In genomic region chr14:52244690-52245042, GRCm38 (mm10) we compare ENCODE assay signal across 8 mouse cellular contexts. TPM values are rescaled to one million over a fixed set of nuclear protein-coding genes. Genes with fewer than 3 reads are reported as not detected.
A peak's percentile ranks its signal among the peaks of the same experiment; 100 is the strongest.
DNase-seq lines count a peak whose midpoint lies in the region; ATAC-seq and TF ChIP-seq lines count a peak whose summit lies in the region.

No protein-coding gene starts in this region.

- ATAC-seq in lung, embryonic 14.5 days (ENCODE audit: insufficient read depth) = no peak; the same call in 1 of the 2 replicates
- ATAC-seq in embryonic facial prominence, embryonic 15.5 days (ENCODE audit: insufficient number of reproducible peaks, low FRiP score, low TSS enrichment, low read depth) = peak; percentile 76
- ATAC-seq in intestine, embryonic 16.5 days = peak; percentile 84
- ATAC-seq in neural tube, embryonic 13.5 days (ENCODE audit: low read depth) = peak; percentile 82; the same call in 1 of the 2 replicates
- ATAC-seq in CD4-positive, CD25-positive, alpha-beta regulatory T cell, adult 4 months = no peak

- peak overlapping the region; percentile 79 for H3K9ac ChIP-seq in lung, embryonic 14.5 days
- H3K9ac ChIP-seq in embryonic facial prominence, embryonic 15.5 days = peak overlapping the region; percentile 64
- peak overlapping the region; percentile 86 for H3K9ac ChIP-seq in intestine, embryonic 16.5 days (ENCODE audit: low read depth, low read length)
- peak overlapping the region; percentile 89 for H3K9ac ChIP-seq in neural tube, embryonic 13.5 days

- 0 out of 2 replicates have a peak, but pooled peaks cover 3% of the 10 kb centered on the region for H3K4me1 ChIP-seq in lung, embryonic 14.5 days (ENCODE audit: insufficient read depth)
- H3K4me1 ChIP-seq in embryonic facial prominence, embryonic 15.5 days = peaks cover 16% of the 10 kb centered on the region
- H3K4me1 ChIP-seq in intestine, embryonic 16.5 days (ENCODE audit: control insufficient read depth, insufficient read depth, low read length) = peaks cover 3% of the 10 kb centered on the region
- peaks cover 24% of the 10 kb centered on the region for H3K4me1 ChIP-seq in neural tube, embryonic 13.5 days (replicated peaks)

- peak overlapping the region; percentile 88 for H3K4me3 ChIP-seq in lung, embryonic 14.5 days (ENCODE audit: low read depth, low read length)
- H3K4me3 ChIP-seq in embryonic facial prominence, embryonic 15.5 days (replicated peaks) = peak overlapping the region; percentile 79
- peak overlapping the region; percentile 84 for H3K4me3 ChIP-seq in intestine, embryonic 16.5 days (ENCODE audit: low read length)
- H3K4me3 ChIP-seq in neural tube, embryonic 13.5 days = peak overlapping the region; percentile 84

- peak overlapping the region; percentile 63; the same call in 1 of the 2 replicates for H3K27ac ChIP-seq in lung, embryonic 14.5 days (ENCODE audit: low read depth)
- peak overlapping the region; percentile 84 for H3K27ac ChIP-seq in embryonic facial prominence, embryonic 15.5 days (replicated peaks)
- H3K27ac ChIP-seq in intestine, embryonic 16.5 days (ENCODE audit: low read length) = peak overlapping the region; percentile 91
- H3K27ac ChIP-seq in neural tube, embryonic 13.5 days (replicated peaks) = peak overlapping the region; percentile 69; the same call in 1 of the 2 replicates

- WGBS in lung, embryonic 14.5 days = 11% methylated on average over 7 of the region's 7 CpGs
- 11% methylated on average over 7 of the region's 7 CpGs for WGBS in embryonic facial prominence, embryonic 15.5 days
- 8% methylated on average over 7 of the region's 7 CpGs for WGBS in intestine, embryonic 16.5 days
- WGBS in neural tube, embryonic 13.5 days = 17% methylated on average over 7 of the region's 7 CpGs

- peak overlapping the region; percentile 79 for H3K4me2 ChIP-seq in lung, embryonic 14.5 days
- peak overlapping the region; percentile 79 for H3K4me2 ChIP-seq in embryonic facial prominence, embryonic 15.5 days (replicated peaks)
- peak overlapping the region; percentile 81 for H3K4me2 ChIP-seq in intestine, embryonic 16.5 days (ENCODE audit: low read depth, low read length)
- H3K4me2 ChIP-seq in neural tube, embryonic 13.5 days = peak overlapping the region; percentile 90

- H3K9me3 ChIP-seq in lung, embryonic 14.5 days (ENCODE audit: low read depth, low read length) = no peaks in the 10 kb centered on the region
- no peaks in the 10 kb centered on the region for H3K9me3 ChIP-seq in embryonic facial prominence, embryonic 15.5 days (replicated peaks)
- no peaks in the 10 kb centered on the region for H3K9me3 ChIP-seq in intestine, embryonic 16.5 days (ENCODE audit: control insufficient read depth, low read length)
- H3K9me3 ChIP-seq in neural tube, embryonic 13.5 days = no peaks in the 10 kb centered on the region

- H3K36me3 ChIP-seq in lung, embryonic 14.5 days (ENCODE audit: insufficient read depth) = no peaks in the 10 kb centered on the region
- H3K36me3 ChIP-seq in embryonic facial prominence, embryonic 15.5 days = peaks cover 3% of the 10 kb centered on the region; the same call in 1 of the 2 replicates
- H3K36me3 ChIP-seq in intestine, embryonic 16.5 days (ENCODE audit: control insufficient read depth, insufficient read depth, low read length) = 0 out of 2 replicates have a peak, but pooled peaks cover 2% of the 10 kb centered on the region
- no peaks in the 10 kb centered on the region for H3K36me3 ChIP-seq in neural tube, embryonic 13.5 days

- H3K27me3 ChIP-seq in lung, embryonic 14.5 days (ENCODE audit: insufficient read depth, low read length) = no peaks in the 10 kb centered on the region
- H3K27me3 ChIP-seq in embryonic facial prominence, embryonic 15.5 days = no peaks in the 10 kb centered on the region
- H3K27me3 ChIP-seq in intestine, embryonic 16.5 days (replicated peaks; ENCODE audit: control insufficient read depth, insufficient read depth, low read length) = no peaks in the 10 kb centered on the region
- H3K27me3 ChIP-seq in neural tube, embryonic 13.5 days = no peaks in the 10 kb centered on the region

- no peak for DNase-seq in lung, embryonic 14.5 days
- DNase-seq in lung, postnatal 36 days = no peak
- no peak for DNase-seq in urinary bladder, postnatal 36 days (ENCODE audit: low spot score in 2 of 2)
- DNase-seq in adipocyte (ENCODE audit: low spot score) = no peak

- TF ChIP-seq CTCF in lung, embryonic 14.5 days (IDR thresholded peaks at IDR 0.05; ENCODE audit: low read depth) = no peak

RNA-seq across cellular contexts. Expression of gene Chd8, which starts 12.9 kb away (rescaled TPM):
- polyA plus RNA-seq in lung, embryonic 14.5 days (2014; fragmentation: Nextera tagmentation; extraction: Ambion mirVana) = 48.8 and 52.8 TPM in 2 replicates
- 38.6 and 38.9 TPM in 2 replicates for polyA plus RNA-seq in embryonic facial prominence, embryonic 15.5 days (2015; fragmentation: Nextera tagmentation; extraction: Ambion mirVana)
- polyA plus RNA-seq in intestine, embryonic 16.5 days (2015; fragmentation: Nextera tagmentation; extraction: Ambion mirVana) = 18.4 and 22.7 TPM in 2 replicates
- 35.8 and 47.6 TPM in 2 replicates for polyA plus RNA-seq in neural tube, embryonic 13.5 days (2015; fragmentation: Nextera tagmentation; extraction: Ambion mirVana)
- 10 to 100 TPM; 76.7 to 83.0 TPM for polyA plus RNA-seq in CD4-positive, CD25-positive, alpha-beta regulatory T cell, adult 4 months (2017; shearing (Covaris generic))

RNA-seq across cellular contexts. Expression of gene Tox4, which starts 34.3 kb away (rescaled TPM):
- polyA plus RNA-seq in lung, embryonic 14.5 days (2014; fragmentation: Nextera tagmentation; extraction: Ambion mirVana) = 41.1 and 47.1 TPM in 2 replicates
- polyA plus RNA-seq in embryonic facial prominence, embryonic 15.5 days (2015; fragmentation: Nextera tagmentation; extraction: Ambion mirVana) = 42.8 and 43.2 TPM in 2 replicates
- polyA plus RNA-seq in intestine, embryonic 16.5 days (2015; fragmentation: Nextera tagmentation; extraction: Ambion mirVana) = 36.8 TPM in 2 replicates
- 52.7 and 58.5 TPM in 2 replicates for polyA plus RNA-seq in neural tube, embryonic 13.5 days (2015; fragmentation: Nextera tagmentation; extraction: Ambion mirVana)
- 10 to 100 TPM; 67.6 to 86.8 TPM for polyA plus RNA-seq in CD4-positive, CD25-positive, alpha-beta regulatory T cell, adult 4 months (2017; shearing (Covaris generic))

RNA-seq across cellular contexts. Expression of gene Rab2b, which starts 34.7 kb away (rescaled TPM):
- 18.6 and 19.8 TPM in 2 replicates for polyA plus RNA-seq in lung, embryonic 14.5 days (2014; fragmentation: Nextera tagmentation; extraction: Ambion mirVana)
- 20.8 and 22.2 TPM in 2 replicates for polyA plus RNA-seq in embryonic facial prominence, embryonic 15.5 days (2015; fragmentation: Nextera tagmentation; extraction: Ambion mirVana)
- polyA plus RNA-seq in intestine, embryonic 16.5 days (2015; fragmentation: Nextera tagmentation; extraction: Ambion mirVana) = 13.2 and 13.8 TPM in 2 replicates
- 57.2 and 64.7 TPM in 2 replicates for polyA plus RNA-seq in neural tube, embryonic 13.5 days (2015; fragmentation: Nextera tagmentation; extraction: Ambion mirVana)
- polyA plus RNA-seq in CD4-positive, CD25-positive, alpha-beta regulatory T cell, adult 4 months (2017; shearing (Covaris generic)) = 10 to 100 TPM; 17.0 to 25.5 TPM

RNA-seq across cellular contexts. Expression of gene Supt16, which starts 47.5 kb away (rescaled TPM):
- 82.5 and 85.8 TPM in 2 replicates for polyA plus RNA-seq in lung, embryonic 14.5 days (2014; fragmentation: Nextera tagmentation; extraction: Ambion mirVana)
- polyA plus RNA-seq in embryonic facial prominence, embryonic 15.5 days (2015; fragmentation: Nextera tagmentation; extraction: Ambion mirVana) = 46.1 and 50.6 TPM in 2 replicates
- polyA plus RNA-seq in intestine, embryonic 16.5 days (2015; fragmentation: Nextera tagmentation; extraction: Ambion mirVana) = 33.2 and 41.1 TPM in 2 replicates
- 43.6 and 53.9 TPM in 2 replicates for polyA plus RNA-seq in neural tube, embryonic 13.5 days (2015; fragmentation: Nextera tagmentation; extraction: Ambion mirVana)
- 10 to 100 TPM; 37.9 to 39.5 TPM for polyA plus RNA-seq in CD4-positive, CD25-positive, alpha-beta regulatory T cell, adult 4 months (2017; shearing (Covaris generic))

Comparison
In these comparisons a context has a peak if more than half of its experiments do, and no peak if none do; other contexts are left out.
1. ATAC-seq: peak in embryonic facial prominence, embryonic 15.5 days (single experiment), intestine, embryonic 16.5 days (single experiment) and neural tube, embryonic 13.5 days (single experiment); none in lung, embryonic 14.5 days (single experiment) and CD4-positive, CD25-positive, alpha-beta regulatory T cell, adult 4 months (single experiment).
2. Peak in every context shown above with its lines, with median percentiles within 50 percentile points of each other: H3K27ac ChIP-seq, H3K4me2 ChIP-seq, H3K4me3 ChIP-seq and H3K9ac ChIP-seq.